Mouse (Mus musculus) right cerebral cortex, postnatal 36 days (tissue): ENCODE data around the gene Sox10.
A peak's percentile ranks its signal among the peaks of the same experiment; 100 is the strongest.

Experiments used
- DNase-seq, 2 experiments: peaks; one replicate each; pipeline ENCODE4 v3.0.0; 2022; ENCODE audit warnings: low spot score in 2 of 2, mixed read lengths in 1 of 2

Gene Sox10

GRCm38 (mm10) chr15:79155572-79155971 lies 9.5 kb downstream of the Sox10 start:
- DNase-seq, result no peak

DNA sequence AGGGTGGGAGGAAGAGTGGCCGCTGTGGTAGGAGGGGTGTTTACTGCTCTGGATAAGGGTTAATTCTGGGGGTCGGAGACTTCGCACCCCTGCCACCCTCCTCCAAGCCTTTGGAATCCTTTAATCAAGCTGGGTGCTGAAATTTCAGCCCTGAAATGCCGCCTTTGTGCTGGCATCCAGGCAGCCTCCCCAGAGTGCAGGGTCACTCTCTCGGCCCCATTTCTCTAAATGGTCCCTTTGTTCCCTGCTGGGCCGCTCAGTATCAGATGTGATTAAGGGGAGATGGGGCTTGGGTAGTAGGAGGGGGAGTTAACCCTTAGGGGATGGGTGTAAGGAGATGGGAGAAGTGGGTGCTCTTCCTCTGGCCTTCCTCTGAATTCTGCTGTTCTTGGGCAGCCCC lies 12.3 kb downstream of the Sox10 start:
- DNase-seq, result no peak

- DNase-seq, result no peak
Measured at GRCm38 (mm10) chr15:79151881-79152280, 13.2 kb downstream of the Sox10 start.

DNA sequence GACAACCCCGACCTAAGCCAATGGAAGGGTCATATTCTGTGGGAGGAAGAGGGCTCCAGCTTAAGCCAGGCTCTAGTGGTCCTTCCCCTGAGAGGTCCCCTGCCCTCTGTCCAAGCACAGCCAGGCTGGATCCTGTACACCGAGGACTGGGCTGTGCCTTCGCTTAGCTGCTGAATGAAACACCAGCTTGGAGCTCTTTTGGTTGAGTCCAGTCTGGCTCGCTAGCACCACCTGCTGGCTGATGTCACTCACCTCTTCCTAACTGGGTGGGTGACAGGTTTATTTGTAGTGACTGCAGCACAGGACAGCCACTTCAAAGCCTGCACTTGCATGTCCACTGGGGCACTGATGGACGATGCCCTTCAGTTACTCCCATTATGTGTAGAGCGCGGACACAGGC lies 16.5 kb downstream of the Sox10 start:
- peak; percentile 44 to 59 for DNase-seq

DNA sequence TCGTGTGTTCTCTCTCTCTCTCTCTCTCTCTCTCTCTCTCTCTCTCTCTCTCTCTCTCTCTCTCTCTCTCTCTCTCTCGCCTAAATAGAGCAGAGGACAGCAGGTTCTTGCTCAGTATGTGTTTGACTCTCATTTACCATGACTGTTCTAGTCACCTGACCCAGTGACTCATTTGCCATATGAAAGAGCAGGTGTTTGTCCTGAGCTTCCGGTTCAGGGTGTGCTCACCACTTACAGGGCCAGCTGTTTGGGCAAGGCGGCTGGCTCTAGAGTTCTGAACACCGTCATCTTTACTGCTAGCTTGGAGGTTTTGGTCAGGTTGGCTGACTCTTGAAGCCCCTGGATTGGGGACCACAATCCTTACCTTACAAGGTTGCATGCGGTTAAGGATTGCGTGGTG lies 19.5 kb downstream of the Sox10 start:
- no peak for DNase-seq

DNA sequence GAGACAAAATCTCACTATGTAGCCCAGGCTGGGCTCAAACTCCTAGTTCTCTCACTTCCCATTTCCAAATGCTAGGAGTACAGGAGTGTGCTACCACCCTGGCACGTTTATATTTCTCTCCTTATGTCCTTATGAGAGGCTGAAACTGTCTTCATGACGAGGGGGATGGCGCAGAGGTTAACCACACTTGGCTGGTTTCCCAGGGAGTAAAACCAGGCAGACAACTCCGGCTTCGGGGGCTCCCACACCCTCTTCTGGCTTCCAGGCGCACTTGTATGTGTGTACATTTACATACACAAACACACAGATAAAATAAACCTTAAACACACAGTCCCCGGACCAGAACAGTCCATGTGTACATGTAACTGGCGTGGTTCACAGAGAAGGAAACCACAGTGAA lies 21.0 kb downstream of the Sox10 start:
- no peak for DNase-seq

GRCm38 (mm10) chr15:79143316-79143715 lies 21.7 kb downstream of the Sox10 start:
- DNase-seq, result no peak

DNA sequence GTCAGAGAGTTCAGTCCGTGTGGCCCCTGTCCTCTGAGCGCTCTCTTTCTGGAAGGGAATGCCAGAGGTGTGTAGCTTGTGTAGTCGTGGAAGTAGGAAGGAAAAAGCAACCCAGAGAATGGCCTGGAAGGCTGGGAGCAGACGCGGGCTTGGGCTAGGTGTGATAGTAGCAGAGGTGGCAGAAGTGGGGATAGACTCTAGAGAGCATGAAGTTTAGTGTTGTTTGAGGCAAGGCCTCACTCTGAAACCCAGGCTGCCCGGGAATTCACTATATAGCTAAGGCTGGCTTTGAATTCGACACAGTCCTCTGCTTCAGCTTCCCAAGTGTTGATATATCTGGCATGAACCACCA lies 23.5 kb downstream of the Sox10 start:
- DNase-seq, result no peak

GRCm38 (mm10) chr15:79140866-79141565 lies 24.0 kb downstream of the Sox10 start, which contains the start of the genes Polr2f and 1700088E04Rik:
Polr2f (plus strand) TSS chr15:79141009.
1700088E04Rik (minus strand) TSS chr15:79141253.
- DNase-seq, result peak; percentile 91

- no peak for DNase-seq
Measured at GRCm38 (mm10) chr15:79139640-79140039, 25.4 kb downstream of the Sox10 start.

GRCm38 (mm10) chr15:79135783-79136575 lies 29.1 kb downstream of the Sox10 start:
- DNase-seq, result no peak

- no peak for DNase-seq
Measured at GRCm38 (mm10) chr15:79135332-79135731, 29.7 kb downstream of the Sox10 start.

DNA sequence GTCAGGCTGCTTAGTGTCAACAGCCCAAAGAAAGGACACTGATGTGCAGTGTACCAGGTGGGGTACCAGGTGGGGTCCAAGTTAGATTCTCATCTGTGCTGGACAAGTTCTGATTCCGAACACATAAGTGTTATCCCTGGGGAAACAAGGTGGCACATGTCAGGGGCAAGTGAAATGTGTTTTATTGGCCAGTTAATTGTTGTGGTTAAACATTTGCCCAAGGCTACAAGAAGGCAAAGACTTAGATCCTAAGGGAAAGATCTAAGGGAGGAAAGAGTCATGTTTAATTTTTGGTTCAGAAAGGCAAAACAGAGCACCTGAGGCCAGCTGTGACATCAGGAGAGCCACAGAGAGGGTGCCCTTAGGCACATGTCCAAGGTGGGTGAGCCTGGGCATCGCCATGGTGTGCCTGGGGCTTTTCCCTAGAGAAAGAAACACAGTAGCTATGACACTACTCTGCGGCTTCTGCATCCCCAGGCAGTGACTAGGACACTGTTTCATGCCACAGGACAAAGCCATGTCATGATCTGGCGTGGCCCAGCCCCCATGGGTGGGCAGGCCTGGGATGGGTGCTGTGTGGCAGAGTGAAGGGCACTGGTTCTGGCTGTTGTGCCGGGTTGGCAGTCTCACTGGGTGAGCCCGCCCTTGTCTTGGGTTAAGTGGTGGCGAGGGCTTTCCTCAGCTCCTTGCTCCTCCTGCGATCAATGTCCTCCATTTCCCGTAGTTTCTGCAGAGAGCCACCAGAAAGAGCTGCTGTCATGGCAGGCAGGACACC lies 30.4 kb downstream of the Sox10 start:
- no peak for DNase-seq

GRCm38 (mm10) chr15:79133191-79133661 lies 31.8 kb downstream of the Sox10 start:
- no peak for DNase-seq

GRCm38 (mm10) chr15:79131442-79131841 lies 33.6 kb downstream of the Sox10 start:
- peak in 1 of 2 experiments; percentile 26 for DNase-seq

- DNase-seq, result no peak
Measured at GRCm38 (mm10) chr15:79130782-79131181, 34.3 kb downstream of the Sox10 start.

- no peak for DNase-seq
Measured at GRCm38 (mm10) chr15:79129311-79129710, 35.7 kb downstream of the Sox10 start.

DNA sequence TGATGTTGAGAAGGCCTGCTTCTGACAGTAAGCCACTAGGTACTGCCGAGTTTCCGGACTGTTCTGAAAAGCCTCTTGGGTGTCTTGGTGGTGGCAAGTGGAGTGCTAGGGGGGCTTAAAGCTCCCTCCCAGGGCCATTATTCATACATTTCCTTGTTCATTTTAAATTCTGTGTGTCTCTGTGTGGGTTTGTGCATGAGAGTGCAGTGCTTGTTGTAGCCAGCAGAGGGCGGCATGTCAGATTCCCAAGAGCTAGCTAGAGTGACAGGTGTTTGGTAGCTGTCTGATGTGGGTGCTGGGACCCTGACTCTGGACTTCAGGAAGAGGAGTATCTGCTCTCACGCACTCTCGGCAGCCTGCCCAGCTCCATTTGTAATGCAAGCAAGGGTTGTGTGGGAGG lies 36.8 kb downstream of the Sox10 start:
- DNase-seq, result no peak

- no peak for DNase-seq
Measured at GRCm38 (mm10) chr15:79127101-79127500, 37.9 kb downstream of the Sox10 start.

DNA sequence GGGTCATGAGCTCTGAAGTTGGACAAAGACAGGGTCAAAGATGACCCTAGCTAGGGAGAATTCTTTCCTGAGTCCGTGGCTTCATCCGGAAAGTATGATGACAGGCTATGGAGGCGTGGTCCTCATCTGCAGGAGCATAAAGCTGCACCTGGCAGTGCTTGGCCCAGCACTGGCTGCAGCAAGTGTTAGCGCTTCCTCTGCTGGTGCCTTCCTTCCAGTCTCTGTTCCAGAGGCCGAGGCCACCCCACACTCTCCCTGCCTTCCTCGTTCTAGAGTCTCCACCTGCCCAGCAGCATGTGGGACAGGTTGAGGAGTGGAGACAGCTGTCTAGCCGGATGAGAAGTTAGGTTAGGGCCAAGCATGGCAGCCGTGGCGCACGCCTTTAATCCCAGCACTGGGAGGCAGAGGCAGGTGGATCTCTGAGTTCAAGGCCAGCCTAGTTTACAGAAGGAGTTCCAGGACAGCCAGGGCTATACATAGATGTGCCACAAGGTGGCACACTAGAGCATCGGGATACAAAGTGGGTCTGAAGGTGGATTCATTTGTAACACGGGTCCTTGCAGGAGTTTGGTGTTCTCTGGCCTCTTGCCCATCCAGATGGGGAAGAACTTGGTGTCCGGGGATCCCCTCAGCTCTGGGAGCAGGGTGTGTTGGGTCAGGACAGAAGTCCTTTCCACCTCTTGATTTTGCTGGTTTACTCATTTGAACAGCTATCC lies 38.7 kb downstream of the Sox10 start:
- DNase-seq, result peak in 1 of 2 experiments; percentile 14

- DNase-seq, result no peak
Measured at GRCm38 (mm10) chr15:79124331-79124875, 40.6 kb downstream of the Sox10 start.
